Mouse (Mus musculus): ENCODE results near the gene Il33.
"Not testable (repeated sequence)": the region's sequence is repeated elsewhere in the genome, so short reads cannot be mapped to it uniquely, and the experiment has no call there.

Il33 gene

GRCm38 (mm10) chr19:29940239-29940638 is 15.3 kb downstream of the Il33 start:
- DNase-seq (ENCODE audit: low spot score in 2 of 2), result peak in 1 of 2 experiments; percentile 3

- no peak for DNase-seq (ENCODE audit: low spot score in 2 of 2)
Observed at GRCm38 (mm10) chr19:29941208-29941607, 16.3 kb downstream of the Il33 start.

- no peak for DNase-seq (ENCODE audit: low spot score in 2 of 2)
Observed at GRCm38 (mm10) chr19:29942358-29942757, 17.4 kb downstream of the Il33 start.

- no peak for DNase-seq (ENCODE audit: low spot score in 2 of 2)
Observed at GRCm38 (mm10) chr19:29944426-29944825, 19.5 kb downstream of the Il33 start.

GRCm38 (mm10) chr19:29944935-29945334 is 20.0 kb downstream of the Il33 start:
- DNase-seq (ENCODE audit: low spot score in 2 of 2), result not testable (repeated sequence)

GRCm38 (mm10) chr19:29945557-29946422 is 20.9 kb downstream of the Il33 start:
- no peak for DNase-seq (ENCODE audit: low spot score in 2 of 2)

GRCm38 (mm10) chr19:29946423-29946716 is 21.5 kb downstream of the Il33 start:
- DNase-seq (ENCODE audit: low spot score in 2 of 2), result no peak

- no peak for DNase-seq (ENCODE audit: low spot score in 2 of 2)
Observed at GRCm38 (mm10) chr19:29947056-29947455, 22.1 kb downstream of the Il33 start.

- DNase-seq (ENCODE audit: low spot score in 2 of 2), result peak; percentile 37 to 50
Observed at GRCm38 (mm10) chr19:29947891-29948801, 23.2 kb downstream of the Il33 start.

- DNase-seq (ENCODE audit: low spot score in 2 of 2), result no peak
Observed at GRCm38 (mm10) chr19:29952538-29952937, 27.6 kb downstream of the Il33 start.

- no peak for DNase-seq (ENCODE audit: low spot score in 2 of 2)
Observed at GRCm38 (mm10) chr19:29953833-29954232, 28.9 kb downstream of the Il33 start.

GRCm38 (mm10) chr19:29955454-29955853 is 30.5 kb downstream of the Il33 start:
- DNase-seq (ENCODE audit: low spot score in 2 of 2), result no peak

- DNase-seq (ENCODE audit: low spot score in 2 of 2), result no peak
Observed at GRCm38 (mm10) chr19:29960906-29961305, 36.0 kb downstream of the Il33 start.

GRCm38 (mm10) chr19:29961842-29962241 is 36.9 kb downstream of the Il33 start:
- DNase-seq (ENCODE audit: low spot score in 2 of 2), result no peak

- no peak for DNase-seq (ENCODE audit: low spot score in 2 of 2)
Observed at GRCm38 (mm10) chr19:29963598-29964092, 38.7 kb downstream of the Il33 start.

GRCm38 (mm10) chr19:29967960-29968359 is 43.0 kb downstream of the Il33 start:
- DNase-seq (ENCODE audit: low spot score in 2 of 2), result no peak

- no peak for DNase-seq (ENCODE audit: low spot score in 2 of 2)
Observed at GRCm38 (mm10) chr19:29973396-29973795, 48.5 kb downstream of the Il33 start.

- DNase-seq (ENCODE audit: low spot score in 2 of 2), result peak in 1 of 2 experiments; percentile 3
Observed at GRCm38 (mm10) chr19:29978847-29979246, 53.9 kb downstream of the Il33 start.

- DNase-seq (ENCODE audit: low spot score in 2 of 2), result no peak
Observed at GRCm38 (mm10) chr19:29979452-29980089, 54.7 kb downstream of the Il33 start.

- no peak for DNase-seq (ENCODE audit: low spot score in 2 of 2)
Observed at GRCm38 (mm10) chr19:29984208-29985005, 59.5 kb downstream of the Il33 start.

GRCm38 (mm10) chr19:29986464-29987091 is 61.7 kb downstream of the Il33 start:
- no peak for DNase-seq (ENCODE audit: low spot score in 2 of 2)

Measured in spleen, postnatal 36 days (tissue).